Mouse (Mus musculus) kidney, adult 2 months (tissue): Measurements from ENCODE around the gene Cacna1a.

Experiments used
- CTCF ChIP-seq: fragments of 200-500 bp; conservative IDR thresholded peaks from 2 replicates; pipeline ENCODE4 v1.5.1; 2011; ENCODE audit warnings: low read depth, mild to moderate bottlenecking, control low read depth, low read length, moderate library complexity, mixed read lengths; ENCODE audit not compliant: insufficient read depth, insufficient read length
- POLR2A ChIP-seq: fragments of 200-500 bp; IDR thresholded peaks from one replicate; pipeline ENCODE4 v1.6.1; 2011; ENCODE audit warnings: low read depth, low read length, control low read depth

GRCm38 (mm10) chr8:84640010-84640588, 251.9 kb downstream of the Cacna1a start:
- no peak for TF ChIP-seq POLR2A
- no peak for TF ChIP-seq CTCF
